Mouse (Mus musculus): ENCODE measurements at regions not wholly inside any gene's neighbourhood (a gene's known extent, or its start where the extent isn't known, plus 50 kb on each side); places are given as distances from the start of the nearest gene placed in this dataset.
A peak's percentile ranks its signal among the peaks of the same experiment; 100 is the strongest.
"Not testable (repeated sequence)": the region's sequence is repeated elsewhere in the genome, so short reads cannot be mapped to it uniquely, and the experiment has no call there.

DNA sequence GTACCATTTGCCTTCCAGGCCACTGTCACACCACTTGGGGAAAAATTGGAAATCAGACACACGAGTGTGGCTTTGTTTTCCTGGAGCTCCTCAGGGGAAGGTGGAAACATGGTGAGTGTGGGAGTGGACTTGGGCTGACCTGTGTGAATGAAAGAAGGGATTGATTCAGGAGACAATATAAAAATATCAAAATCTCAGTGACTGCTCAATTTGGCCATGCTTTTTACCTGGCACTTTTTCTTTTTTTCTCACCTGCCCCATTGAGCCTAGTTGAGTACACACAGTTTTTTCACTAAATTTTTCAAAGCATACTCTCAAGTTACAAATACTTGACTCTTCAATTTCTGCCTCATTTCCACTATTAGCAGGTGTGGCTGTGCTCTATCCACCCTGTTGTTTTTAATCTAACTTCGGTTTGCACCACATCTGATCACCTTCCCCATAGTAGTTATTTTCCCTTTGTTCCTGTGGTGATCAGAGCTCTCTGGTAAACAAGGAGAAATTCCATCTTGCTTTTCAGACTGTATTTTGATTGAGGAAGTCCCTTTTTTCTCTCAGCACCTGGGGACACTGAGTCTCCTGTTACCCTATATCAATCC is 188.8 kb downstream of the Hira start:
- 56% methylated on average over 2 of the region's 2 CpGs for WGBS
- Histone ChIP-seq H3K27me3 (ENCODE audit: control insufficient read depth, insufficient read depth, low read length) (no peaks in the 10 kb centered on the region), H3K27ac (no peak overlapping the region), H3K4me1 (ENCODE audit: control insufficient read depth, insufficient read depth, low read length) (no peaks in the 10 kb centered on the region), H3K4me3 (no peak overlapping the region), H3K79me2 (replicated peaks; ENCODE audit: control insufficient read depth, insufficient read depth, low read length) (no peaks in the 10 kb centered on the region), H3K36me3 (ENCODE audit: control insufficient read depth, insufficient read depth, low read length) (no peaks in the 10 kb centered on the region), H3K9ac (ENCODE audit: low read depth, low read length) (no peak overlapping the region)
- no peak for DNase-seq
- intact Hi-C loops (cut with DNase I), result no loop called here
- TF ChIP-seq CTCF (IDR thresholded peaks at IDR 0.05), result no peak
- no peak for TF ChIP-seq EP300 (IDR thresholded peaks at IDR 0.05; ENCODE audit: insufficient read depth, low read depth, low read length)
- no peak for TF ChIP-seq POLR2A (IDR thresholded peaks at IDR 0.05; ENCODE audit: insufficient read depth, low read depth, low read length)

DNA sequence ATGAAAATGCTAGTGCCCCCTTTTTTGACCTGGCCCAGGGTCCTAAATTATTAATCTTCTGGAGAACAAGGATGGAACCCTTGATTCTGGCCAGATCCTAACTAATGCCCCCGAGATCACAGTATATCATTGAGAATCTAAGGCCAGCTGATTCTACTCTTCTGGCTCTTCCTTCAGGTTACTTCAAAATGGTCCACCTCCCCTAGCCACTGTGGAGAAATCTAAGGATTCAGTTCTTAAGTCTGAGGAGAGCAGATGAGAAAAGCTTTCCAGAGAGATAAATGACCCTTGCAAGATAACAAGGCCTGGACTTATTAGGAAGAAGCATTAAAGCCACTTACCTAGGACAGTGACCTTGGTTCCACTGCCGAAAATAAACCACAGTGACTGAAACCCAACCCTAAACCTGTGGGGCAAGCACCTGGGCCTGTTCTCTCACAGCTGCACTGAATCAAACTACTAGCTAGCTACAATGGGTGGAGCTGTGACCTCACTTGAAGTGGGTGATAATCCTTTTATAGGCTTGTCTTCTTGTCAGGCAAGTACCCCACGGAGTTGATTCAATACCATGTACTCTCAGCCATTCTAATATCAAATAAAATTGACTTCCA is 190.0 kb downstream of the Hira start:
- H3K4me3 ChIP-seq, result no peak overlapping the region
- no peaks in the 10 kb centered on the region for H3K27me3 ChIP-seq (ENCODE audit: control insufficient read depth, insufficient read depth, low read length)
- intact Hi-C loops (cut with DNase I), result no loop called here
- TF ChIP-seq CTCF (IDR thresholded peaks at IDR 0.05) (no peak), EP300 (IDR thresholded peaks at IDR 0.05; ENCODE audit: insufficient read depth, low read depth, low read length) (no peak), POLR2A (IDR thresholded peaks at IDR 0.05; ENCODE audit: insufficient read depth, low read depth, low read length) (no peak)
- no peak overlapping the region for H3K9ac ChIP-seq (ENCODE audit: low read depth, low read length)
- WGBS, result 37% methylated on average over 3 of the region's 3 CpGs
- no peak for DNase-seq
- no peaks in the 10 kb centered on the region for H3K4me1 ChIP-seq (ENCODE audit: control insufficient read depth, insufficient read depth, low read length)
- H3K27ac ChIP-seq, result no peak overlapping the region
- no peaks in the 10 kb centered on the region for H3K36me3 ChIP-seq (ENCODE audit: control insufficient read depth, insufficient read depth, low read length)
- H3K79me2 ChIP-seq (replicated peaks; ENCODE audit: control insufficient read depth, insufficient read depth, low read length), result no peaks in the 10 kb centered on the region

DNA sequence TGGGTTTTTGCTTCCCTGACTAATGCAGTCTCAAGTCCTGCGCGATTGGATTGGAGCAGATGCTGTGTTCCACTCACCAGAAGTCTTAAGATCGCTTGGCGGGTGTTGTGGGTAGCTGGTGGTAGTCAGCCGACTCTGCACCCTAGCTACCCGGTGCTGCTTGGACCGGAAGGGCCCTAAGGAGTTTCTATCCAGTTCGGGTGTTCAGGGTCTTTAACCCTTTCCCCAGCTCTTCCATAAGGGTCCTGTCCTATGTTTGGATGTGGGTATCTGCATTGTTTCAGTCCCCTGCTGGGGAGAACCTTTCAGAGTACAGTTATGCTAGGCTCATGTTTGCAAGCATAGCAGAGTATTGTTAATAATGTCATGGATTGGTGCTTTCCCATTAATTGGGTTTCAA is 206.7 kb downstream of the Hira start:
- H3K9ac ChIP-seq (ENCODE audit: low read depth, low read length); DNase-seq; H3K79me2 ChIP-seq (replicated peaks; ENCODE audit: control insufficient read depth, insufficient read depth, low read length); H3K4me3 ChIP-seq; H3K27me3 ChIP-seq (ENCODE audit: control insufficient read depth, insufficient read depth, low read length); H3K4me1 ChIP-seq (ENCODE audit: control insufficient read depth, insufficient read depth, low read length); H3K27ac ChIP-seq; H3K36me3 ChIP-seq (ENCODE audit: control insufficient read depth, insufficient read depth, low read length); intact Hi-C loops (cut with DNase I): not testable (repeated sequence)
- 51% methylated on average over 8 of the region's 8 CpGs for WGBS

- Histone ChIP-seq H3K79me2 (replicated peaks; ENCODE audit: control insufficient read depth, insufficient read depth, low read length) (no peaks in the 10 kb centered on the region), H3K4me1 (ENCODE audit: control insufficient read depth, insufficient read depth, low read length) (no peaks in the 10 kb centered on the region), H3K9ac (ENCODE audit: low read depth, low read length) (no peak overlapping the region), H3K27me3 (ENCODE audit: control insufficient read depth, insufficient read depth, low read length) (no peaks in the 10 kb centered on the region), H3K4me3 (no peak overlapping the region), H3K36me3 (ENCODE audit: control insufficient read depth, insufficient read depth, low read length) (no peaks in the 10 kb centered on the region), H3K27ac (no peak overlapping the region)
- WGBS, result 6% methylated on average over 1 of the region's 1 CpGs
- intact Hi-C loops (cut with DNase I), result no loop called here
- no peak for DNase-seq
- TF ChIP-seq EP300 (IDR thresholded peaks at IDR 0.05; ENCODE audit: insufficient read depth, low read depth, low read length), result no peak
- no peak for TF ChIP-seq POLR2A (IDR thresholded peaks at IDR 0.05; ENCODE audit: insufficient read depth, low read depth, low read length)
- TF ChIP-seq CTCF (IDR thresholded peaks at IDR 0.05), result 0 out of 2 replicates have a peak, but pooled peaks have one; percentile 5
These were observed 211.1 kb downstream of the Hira start for GRCm38 (mm10) chr16:19087914-19088313.
